Mouse (Mus musculus): ENCODE measurements around the gene Ctsd. TPM values are rescaled to one million over a fixed set of nuclear protein-coding genes. Genes with fewer than 3 reads are reported as not detected.

The Ctsd gene
- polyA plus RNA-seq, 1 experiment from 2014 or later, result 302 TPM

DNA sequence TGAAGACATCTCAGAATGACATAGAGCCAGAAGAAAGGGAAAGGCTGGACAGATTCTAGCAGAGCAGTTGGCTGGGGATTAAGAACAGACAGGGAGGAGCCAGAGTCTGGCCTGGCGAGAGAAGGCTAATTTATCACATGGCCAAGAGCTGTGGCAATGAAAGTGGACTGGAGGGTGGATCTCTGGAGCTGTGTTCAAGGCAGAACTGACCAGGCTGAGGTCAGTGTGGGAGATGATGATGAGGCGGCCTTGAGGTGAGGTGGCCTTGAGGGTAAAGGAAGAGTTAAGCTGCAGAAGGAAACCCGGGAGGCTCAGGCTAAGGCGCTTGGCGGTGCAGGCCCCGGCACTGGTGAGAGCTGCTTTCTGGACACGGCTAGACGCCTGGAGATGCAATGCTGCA, 28.7 kb downstream of the Ctsd start:
- ATAC-seq (ENCODE audit: low read depth), result no peak
- Histone ChIP-seq H3K36me3 (ENCODE audit: control insufficient read depth, insufficient read depth, low read length) (no peaks in the 10 kb centered on the region), H3K9me3 (ENCODE audit: control insufficient read depth, low read length) (no peaks in the 10 kb centered on the region), H3K9ac (ENCODE audit: low read length) (no peak overlapping the region), H3K27ac (ENCODE audit: low read length) (no peak overlapping the region), H3K4me3 (ENCODE audit: low read length) (no peak overlapping the region), H3K4me1 (replicated peaks; ENCODE audit: control insufficient read depth, insufficient read depth, low read length) (no peaks in the 10 kb centered on the region), H3K27me3 (ENCODE audit: control insufficient read depth, insufficient read depth, low read depth, low read length) (no peaks in the 10 kb centered on the region), H3K4me2 (ENCODE audit: low read depth, low read length) (no peak overlapping the region)
- 51% methylated on average over 8 of the region's 8 CpGs for WGBS

DNA sequence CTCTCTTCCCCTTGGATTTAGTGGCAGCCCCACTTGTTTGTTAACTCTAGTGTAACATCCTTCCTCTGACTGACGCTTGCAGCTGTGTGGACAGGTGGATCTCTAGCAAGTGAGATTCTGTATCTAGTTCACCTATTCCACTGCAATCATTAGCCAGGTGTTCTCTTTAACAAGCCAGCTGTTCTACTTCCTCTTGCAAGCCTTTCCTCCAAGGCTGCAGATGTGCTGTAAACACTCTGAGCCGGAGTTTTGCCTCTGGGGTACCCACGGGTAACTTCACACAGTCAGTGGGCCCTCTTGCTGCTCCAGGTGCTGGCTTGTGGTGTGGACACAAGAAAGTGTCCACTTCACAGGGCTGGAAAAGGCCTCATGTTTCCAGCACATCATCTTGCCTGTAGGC, 30.3 kb downstream of the Ctsd start:
- Histone ChIP-seq H3K4me2 (ENCODE audit: low read depth, low read length) (no peak overlapping the region), H3K27ac (ENCODE audit: low read length) (no peak overlapping the region), H3K27me3 (ENCODE audit: control insufficient read depth, insufficient read depth, low read depth, low read length) (no peaks in the 10 kb centered on the region), H3K9ac (ENCODE audit: low read length) (no peak overlapping the region), H3K4me1 (replicated peaks; ENCODE audit: control insufficient read depth, insufficient read depth, low read length) (no peaks in the 10 kb centered on the region), H3K4me3 (ENCODE audit: low read length) (no peak overlapping the region), H3K36me3 (ENCODE audit: control insufficient read depth, insufficient read depth, low read length) (no peaks in the 10 kb centered on the region), H3K9me3 (ENCODE audit: control insufficient read depth, low read length) (no peaks in the 10 kb centered on the region)
- ATAC-seq (ENCODE audit: low read depth), result no peak
- 50% methylated on average over 3 of the region's 3 CpGs for WGBS

GRCm38 (mm10) chr7:142354661-142355233, 33.1 kb downstream of the Ctsd start:
- H3K4me3 ChIP-seq (ENCODE audit: low read length), result no peak overlapping the region
- H3K4me1 ChIP-seq (replicated peaks; ENCODE audit: control insufficient read depth, insufficient read depth, low read length), result no peaks in the 10 kb centered on the region
- H3K9me3 ChIP-seq (ENCODE audit: control insufficient read depth, low read length), result no peaks in the 10 kb centered on the region
- no peaks in the 10 kb centered on the region for H3K36me3 ChIP-seq (ENCODE audit: control insufficient read depth, insufficient read depth, low read length)
- no peak overlapping the region for H3K9ac ChIP-seq (ENCODE audit: low read length)
- H3K27me3 ChIP-seq (ENCODE audit: control insufficient read depth, insufficient read depth, low read depth, low read length), result no peaks in the 10 kb centered on the region
- ATAC-seq (ENCODE audit: low read depth), result no peak
- H3K27ac ChIP-seq (ENCODE audit: low read length), result no peak overlapping the region
- no peak overlapping the region for H3K4me2 ChIP-seq (ENCODE audit: low read depth, low read length)
- WGBS, result 47% methylated on average over 8 of the region's 8 CpGs

GRCm38 (mm10) chr7:142353854-142354253, 34.0 kb downstream of the Ctsd start:
- H3K9me3 ChIP-seq (ENCODE audit: control insufficient read depth, low read length), result no peaks in the 10 kb centered on the region
- H3K36me3 ChIP-seq (ENCODE audit: control insufficient read depth, insufficient read depth, low read length), result no peaks in the 10 kb centered on the region
- 47% methylated on average over 5 of the region's 5 CpGs for WGBS
- H3K4me3 ChIP-seq (ENCODE audit: low read length), result no peak overlapping the region
- H3K27me3 ChIP-seq (ENCODE audit: control insufficient read depth, insufficient read depth, low read depth, low read length), result no peaks in the 10 kb centered on the region
- ATAC-seq (ENCODE audit: low read depth), result 0 out of 2 replicates have a peak, but pooled peaks have one; percentile 29
- no peak overlapping the region for H3K9ac ChIP-seq (ENCODE audit: low read length)
- no peak overlapping the region for H3K4me2 ChIP-seq (ENCODE audit: low read depth, low read length)
- H3K4me1 ChIP-seq (replicated peaks; ENCODE audit: control insufficient read depth, insufficient read depth, low read length), result no peaks in the 10 kb centered on the region
- H3K27ac ChIP-seq (ENCODE audit: low read length), result no peak overlapping the region

GRCm38 (mm10) chr7:142351569-142351968, 36.3 kb downstream of the Ctsd start:
- Histone ChIP-seq H3K27me3 (ENCODE audit: control insufficient read depth, insufficient read depth, low read depth, low read length) (no peaks in the 10 kb centered on the region), H3K36me3 (ENCODE audit: control insufficient read depth, insufficient read depth, low read length) (no peaks in the 10 kb centered on the region), H3K9ac (ENCODE audit: low read length) (no peak overlapping the region), H3K27ac (ENCODE audit: low read length) (no peak overlapping the region), H3K4me1 (replicated peaks; ENCODE audit: control insufficient read depth, insufficient read depth, low read length) (no peaks in the 10 kb centered on the region), H3K9me3 (ENCODE audit: control insufficient read depth, low read length) (no peaks in the 10 kb centered on the region), H3K4me3 (ENCODE audit: low read length) (no peak overlapping the region), H3K4me2 (ENCODE audit: low read depth, low read length) (no peak overlapping the region)
- WGBS, result 56% methylated on average over 5 of the region's 5 CpGs
- ATAC-seq (ENCODE audit: low read depth), result no peak

DNA sequence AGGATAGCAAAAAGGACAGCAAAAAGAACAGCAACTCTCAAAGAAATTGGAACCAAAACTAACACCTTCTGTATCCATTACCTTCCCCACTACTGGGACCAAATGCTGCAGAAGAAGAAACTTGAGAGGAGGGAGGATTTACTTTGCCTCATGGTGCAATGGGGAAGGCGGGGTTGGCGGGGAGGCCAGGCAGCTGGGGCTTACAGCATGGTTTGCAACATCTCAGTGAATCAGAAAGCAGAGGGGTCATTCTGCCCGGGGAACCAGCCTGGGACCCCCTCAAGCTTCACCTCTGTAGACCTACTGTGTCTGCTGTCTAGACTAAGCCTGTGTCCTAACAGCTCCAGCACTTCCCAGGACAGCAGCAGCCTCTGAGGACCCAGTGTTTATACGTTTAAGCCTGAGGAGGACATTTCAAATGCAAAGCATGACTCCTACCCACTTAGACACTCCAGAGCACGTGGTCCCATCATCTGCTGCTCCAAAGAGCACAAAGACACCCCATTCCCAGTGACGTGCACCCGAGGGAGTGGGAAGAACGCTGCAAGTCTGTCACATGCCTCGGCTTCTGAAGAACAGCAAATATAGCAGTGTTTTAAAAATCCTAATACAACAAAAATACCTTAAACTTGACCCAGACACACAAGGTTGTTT, 38.4 kb downstream of the Ctsd start:
- Histone ChIP-seq H3K4me1 (replicated peaks; ENCODE audit: control insufficient read depth, insufficient read depth, low read length) (no peaks in the 10 kb centered on the region), H3K9ac (ENCODE audit: low read length) (no peak overlapping the region), H3K27ac (ENCODE audit: low read length) (no peak overlapping the region), H3K9me3 (ENCODE audit: control insufficient read depth, low read length) (no peaks in the 10 kb centered on the region), H3K27me3 (ENCODE audit: control insufficient read depth, insufficient read depth, low read depth, low read length) (no peaks in the 10 kb centered on the region), H3K4me3 (ENCODE audit: low read length) (no peak overlapping the region), H3K36me3 (ENCODE audit: control insufficient read depth, insufficient read depth, low read length) (no peaks in the 10 kb centered on the region), H3K4me2 (ENCODE audit: low read depth, low read length) (no peak overlapping the region)
- 18% methylated on average over 9 of the region's 9 CpGs for WGBS
- ATAC-seq (ENCODE audit: low read depth), result peak; percentile 66

GRCm38 (mm10) chr7:142347542-142347941, 40.3 kb downstream of the Ctsd start:
- Histone ChIP-seq H3K36me3 (ENCODE audit: control insufficient read depth, insufficient read depth, low read length) (no peaks in the 10 kb centered on the region), H3K9me3 (ENCODE audit: control insufficient read depth, low read length) (no peaks in the 10 kb centered on the region), H3K27me3 (ENCODE audit: control insufficient read depth, insufficient read depth, low read depth, low read length) (no peaks in the 10 kb centered on the region), H3K4me1 (replicated peaks; ENCODE audit: control insufficient read depth, insufficient read depth, low read length) (no peaks in the 10 kb centered on the region), H3K4me2 (ENCODE audit: low read depth, low read length) (no peak overlapping the region), H3K9ac (ENCODE audit: low read length) (no peak overlapping the region), H3K27ac (ENCODE audit: low read length) (no peak overlapping the region), H3K4me3 (ENCODE audit: low read length) (no peak overlapping the region)
- WGBS, result 43% methylated on average over 4 of the region's 4 CpGs
- ATAC-seq (ENCODE audit: low read depth), result no peak

- Histone ChIP-seq H3K4me2 (ENCODE audit: low read depth, low read length) (no peak overlapping the region), H3K9ac (ENCODE audit: low read length) (no peak overlapping the region), H3K4me1 (replicated peaks; ENCODE audit: control insufficient read depth, insufficient read depth, low read length) (no peaks in the 10 kb centered on the region), H3K4me3 (ENCODE audit: low read length) (no peak overlapping the region), H3K27me3 (ENCODE audit: control insufficient read depth, insufficient read depth, low read depth, low read length) (no peaks in the 10 kb centered on the region), H3K9me3 (ENCODE audit: control insufficient read depth, low read length) (no peaks in the 10 kb centered on the region), H3K27ac (ENCODE audit: low read length) (no peak overlapping the region), H3K36me3 (ENCODE audit: control insufficient read depth, insufficient read depth, low read length) (no peaks in the 10 kb centered on the region)
- no peak for ATAC-seq (ENCODE audit: low read depth)
- WGBS, result 59% methylated on average over 3 of the region's 3 CpGs
These were observed 45.6 kb downstream of the Ctsd start for GRCm38 (mm10) chr7:142342247-142342640.

DNA sequence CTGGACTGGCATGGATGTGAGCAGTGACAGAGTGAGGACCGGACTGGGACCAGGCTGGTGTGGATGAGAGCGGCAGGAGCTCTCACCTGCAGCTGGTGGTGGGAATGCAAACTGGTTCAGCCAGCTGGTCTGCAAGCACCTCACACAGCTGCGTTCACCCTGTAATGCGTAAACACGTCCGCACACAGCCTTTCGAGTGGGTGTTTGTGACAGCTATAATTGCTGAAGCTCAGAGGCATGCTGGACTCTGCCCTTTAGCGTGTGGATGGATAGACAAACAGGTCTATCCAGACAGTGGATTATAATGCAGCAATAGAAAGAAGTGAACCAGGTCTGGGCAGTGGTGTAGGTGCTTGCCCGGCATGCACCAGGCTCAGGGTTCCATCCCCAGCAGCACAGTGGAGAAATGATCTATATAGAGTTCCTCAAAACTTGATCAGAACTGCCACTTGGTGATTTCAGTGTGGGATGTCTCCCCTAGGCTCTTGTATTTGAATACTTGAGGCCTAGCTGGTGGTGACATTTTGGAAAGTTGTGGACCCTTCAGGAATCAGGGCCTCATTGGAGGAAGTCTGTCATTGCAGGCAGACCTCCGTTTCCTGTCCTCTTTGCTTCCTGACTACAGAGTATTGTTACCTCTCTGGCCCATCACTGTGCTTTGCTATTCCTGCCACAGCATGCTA, 46.1 kb downstream of the Ctsd start:
- Histone ChIP-seq H3K4me3 (ENCODE audit: low read length) (no peak overlapping the region), H3K36me3 (ENCODE audit: control insufficient read depth, insufficient read depth, low read length) (no peaks in the 10 kb centered on the region), H3K27ac (ENCODE audit: low read length) (no peak overlapping the region), H3K9ac (ENCODE audit: low read length) (no peak overlapping the region), H3K4me1 (replicated peaks; ENCODE audit: control insufficient read depth, insufficient read depth, low read length) (no peaks in the 10 kb centered on the region), H3K4me2 (ENCODE audit: low read depth, low read length) (no peak overlapping the region), H3K27me3 (ENCODE audit: control insufficient read depth, insufficient read depth, low read depth, low read length) (no peaks in the 10 kb centered on the region), H3K9me3 (ENCODE audit: control insufficient read depth, low read length) (no peaks in the 10 kb centered on the region)
- 31% methylated on average over 10 of the region's 10 CpGs for WGBS
- 0 out of 2 replicates have a peak, but pooled peaks have one; percentile 15 for ATAC-seq (ENCODE audit: low read depth)
